ENCODE assay signal across 8 mouse cellular contexts in genomic region chr12:21543153-21543894, GRCm38 (mm10).
DNase-seq lines count a peak whose midpoint lies in the region; ATAC-seq and TF ChIP-seq lines count a peak whose summit lies in the region.
"Not testable (repeated sequence)": the region's sequence is repeated elsewhere in the genome, so short reads cannot be mapped to it uniquely, and the experiment has no call there.

No protein-coding gene starts in this region.

- H3K79me2 ChIP-seq in C2C12 (ENCODE audit: control insufficient read depth, insufficient read depth) = not testable (repeated sequence)

- H3K4me1 ChIP-seq in embryonic fibroblast, embryonic 13.5 days (ENCODE audit: control insufficient read depth, insufficient read depth, low read length); heart, embryonic 11.5 days (ENCODE audit: control insufficient read depth, insufficient read depth, low read length); kidney, embryonic 15.5 days; midbrain, postnatal 0 days (ENCODE audit: insufficient read depth, low read length): not testable (repeated sequence)

- not testable (repeated sequence) for TF ChIP-seq CTCF in C2C12 (IDR thresholded peaks at IDR 0.05; ENCODE audit: control insufficient read depth, insufficient read depth, insufficient read length); embryonic fibroblast, embryonic 13.5 days (IDR thresholded peaks at IDR 0.05; ENCODE audit: borderline replicate concordance, insufficient read depth, low read length); midbrain, postnatal 0 days (IDR thresholded peaks at IDR 0.05)

- ATAC-seq in heart, embryonic 11.5 days (replicated peaks; ENCODE audit: insufficient number of reproducible peaks, low FRiP score, low TSS enrichment) = peak; percentile 77
- ATAC-seq in kidney, embryonic 15.5 days (replicated peaks; ENCODE audit: low FRiP score) = peak; percentile 90
- ATAC-seq in midbrain, postnatal 0 days (ENCODE audit: low FRiP score) = peak; percentile 89

- H3K36me3 ChIP-seq in C2C12 (ENCODE audit: control insufficient read depth, insufficient read depth); heart, embryonic 11.5 days (ENCODE audit: control insufficient read depth, insufficient read depth, low read length); kidney, embryonic 15.5 days; midbrain, postnatal 0 days (ENCODE audit: insufficient read depth, low read length): not testable (repeated sequence)

- peak overlapping the region; percentile 40 for H3K4me3 ChIP-seq in C2C12 (ENCODE audit: insufficient read depth, poor library complexity, severe bottlenecking)
- peak overlapping the region; percentile 65 for H3K4me3 ChIP-seq in embryonic fibroblast, embryonic 13.5 days (ENCODE audit: insufficient read depth, low read length)
- peak overlapping the region; percentile 59 for H3K4me3 ChIP-seq in heart, embryonic 11.5 days (ENCODE audit: low read depth, low read length)
- H3K4me3 ChIP-seq in kidney, embryonic 15.5 days (replicated peaks) = peak overlapping the region; percentile 62
- H3K4me3 ChIP-seq in midbrain, postnatal 0 days (ENCODE audit: low read depth, low read length) = peak overlapping the region; percentile 56

- peak overlapping the region; percentile 60 for H3ac ChIP-seq in C2C12 (ENCODE audit: control insufficient read depth, insufficient read length, low read depth)

- under 1% methylated on average over 34 of the region's 34 CpGs for WGBS in heart, embryonic 11.5 days (ENCODE audit: insufficient replicate concordance)
- WGBS in kidney, embryonic 15.5 days = 2% methylated on average over 34 of the region's 34 CpGs
- 2% methylated on average over 34 of the region's 34 CpGs for WGBS in midbrain, postnatal 0 days

- peak overlapping the region; percentile 72 for H3K9ac ChIP-seq in heart, embryonic 11.5 days (ENCODE audit: low read depth, low read length)
- H3K9ac ChIP-seq in kidney, embryonic 15.5 days = peak overlapping the region; percentile 58
- H3K9ac ChIP-seq in midbrain, postnatal 0 days (replicated peaks; ENCODE audit: low read length, poor library complexity, severe bottlenecking) = peak overlapping the region; percentile 69

- not testable (repeated sequence) for H3K27me3 ChIP-seq in C2C12 (ENCODE audit: control insufficient read depth, insufficient read depth, insufficient read length); heart, embryonic 11.5 days (ENCODE audit: control insufficient read depth, insufficient read depth, low read length); kidney, embryonic 15.5 days; midbrain, postnatal 0 days (ENCODE audit: insufficient read depth, low read length)

- DNase-seq in brain, adult 2 months (ENCODE audit: low read depth, low spot score) = peak; percentile 76
- DNase-seq in liver = peak; percentile 59
- peak; percentile 42 for DNase-seq in midbrain, postnatal 0 days (ENCODE audit: low spot score)
- peak; percentile 30 to 59 for DNase-seq in spleen, postnatal 10 days (ENCODE audit: low spot score in 2 of 2)

- not testable (repeated sequence) for H3K27ac ChIP-seq in embryonic fibroblast, embryonic 13.5 days (ENCODE audit: insufficient read depth, low read length); kidney, embryonic 15.5 days
- peak overlapping the region; percentile 15; the same call in 1 of the 2 replicates for H3K27ac ChIP-seq in heart, embryonic 11.5 days (ENCODE audit: low read depth, low read length)
- H3K27ac ChIP-seq in midbrain, postnatal 0 days (ENCODE audit: low read depth, low read length) = 0 out of 2 replicates have a peak overlapping the region, but pooled peaks have one; percentile 12

- H3K79me3 ChIP-seq in C2C12 (ENCODE audit: low read depth) = not testable (repeated sequence)

- peak overlapping the region; percentile 66 for H3K4me2 ChIP-seq in heart, embryonic 11.5 days
- peak overlapping the region; percentile 76 for H3K4me2 ChIP-seq in kidney, embryonic 15.5 days
- H3K4me2 ChIP-seq in midbrain, postnatal 0 days (ENCODE audit: low read depth, low read length, poor library complexity, severe bottlenecking) = peak overlapping the region; percentile 59

- TF ChIP-seq POLR2A in embryonic fibroblast, embryonic 13.5 days (IDR thresholded peaks at IDR 0.05; ENCODE audit: low read depth, low read length) = peak; percentile 58

- H3K9me3 ChIP-seq in heart, embryonic 11.5 days (replicated peaks; ENCODE audit: control insufficient read depth, low read length); kidney, embryonic 15.5 days (replicated peaks); midbrain, postnatal 0 days (ENCODE audit: low read length): not testable (repeated sequence)
